Mouse (Mus musculus) bone marrow macrophage, adult 2 months (primary cell): Measurements from ENCODE around the gene Rpl5.

Source experiments
- CTCF ChIP-seq: IDR thresholded peaks from 2 replicates; pipeline ENCODE4 v1.5.1; 2012; ENCODE audit warnings: low read depth, mild to moderate bottlenecking, low read length, moderate library complexity
- POLR2A ChIP-seq: IDR thresholded peaks from 2 replicates; pipeline ENCODE4 v1.6.1; 2012; ENCODE audit warnings: mild to moderate bottlenecking, low read depth, low read length, borderline replicate concordance

GRCm38 (mm10) chr5:107936625-107937389 lies 36.5 kb downstream of the Rpl5 start:
- TF ChIP-seq CTCF (no peak), POLR2A (no peak)
